Mouse (Mus musculus) lung, postnatal 36 days (tissue): ENCODE measurements around the gene Ttc27.

ENCODE experiments used
- DNase-seq: peaks from one replicate; pipeline ENCODE4 v3.0.0; 2022; ENCODE audit warnings: mixed read lengths

Gene Ttc27

GRCm38 (mm10) chr17:74843486-74843885 lies 126.0 kb downstream of the Ttc27 start:
- no peak for DNase-seq

- peak; percentile 64 for DNase-seq
Observed at GRCm38 (mm10) chr17:74846031-74846891, 128.7 kb downstream of the Ttc27 start.

DNA sequence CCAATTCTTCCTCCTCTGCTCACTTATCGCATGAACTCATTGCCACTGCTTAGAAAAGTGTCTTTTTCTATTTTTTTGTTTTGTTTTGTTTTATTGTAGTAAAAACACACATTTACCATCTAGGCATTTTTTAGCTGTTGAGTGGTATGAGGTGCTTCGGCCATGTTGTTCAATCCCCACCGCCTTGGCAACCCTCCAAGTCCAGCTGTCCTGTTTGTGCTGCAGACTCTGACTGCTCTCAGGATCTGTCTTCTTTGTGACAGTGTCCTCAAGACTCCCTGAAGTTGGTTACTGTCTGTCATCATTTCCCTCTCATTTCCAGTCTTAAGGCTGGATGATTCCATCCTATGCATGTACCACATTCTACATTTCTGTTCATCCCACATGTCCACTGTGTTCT lies 132.7 kb downstream of the Ttc27 start:
- DNase-seq = no peak

DNA sequence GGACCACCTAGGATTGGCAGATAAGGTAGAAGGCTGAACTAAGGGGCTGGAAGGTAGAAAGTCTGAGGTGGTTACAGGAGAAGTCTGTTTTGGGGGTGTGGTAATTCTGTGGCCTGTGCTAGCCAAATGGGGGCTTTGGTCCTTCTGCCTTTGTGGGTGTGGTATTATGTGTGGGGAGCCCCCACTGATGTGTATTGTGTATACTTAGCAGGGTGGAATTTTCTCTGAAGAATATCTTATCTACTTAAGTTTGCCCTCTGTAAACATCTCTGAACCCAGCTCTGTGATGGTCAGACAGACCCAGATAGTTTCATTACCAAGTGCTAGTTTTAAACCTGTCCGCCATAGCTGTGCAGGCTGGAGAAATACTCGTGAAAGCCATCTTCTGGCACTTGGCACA lies 141.8 kb downstream of the Ttc27 start:
- no peak for DNase-seq

DNA sequence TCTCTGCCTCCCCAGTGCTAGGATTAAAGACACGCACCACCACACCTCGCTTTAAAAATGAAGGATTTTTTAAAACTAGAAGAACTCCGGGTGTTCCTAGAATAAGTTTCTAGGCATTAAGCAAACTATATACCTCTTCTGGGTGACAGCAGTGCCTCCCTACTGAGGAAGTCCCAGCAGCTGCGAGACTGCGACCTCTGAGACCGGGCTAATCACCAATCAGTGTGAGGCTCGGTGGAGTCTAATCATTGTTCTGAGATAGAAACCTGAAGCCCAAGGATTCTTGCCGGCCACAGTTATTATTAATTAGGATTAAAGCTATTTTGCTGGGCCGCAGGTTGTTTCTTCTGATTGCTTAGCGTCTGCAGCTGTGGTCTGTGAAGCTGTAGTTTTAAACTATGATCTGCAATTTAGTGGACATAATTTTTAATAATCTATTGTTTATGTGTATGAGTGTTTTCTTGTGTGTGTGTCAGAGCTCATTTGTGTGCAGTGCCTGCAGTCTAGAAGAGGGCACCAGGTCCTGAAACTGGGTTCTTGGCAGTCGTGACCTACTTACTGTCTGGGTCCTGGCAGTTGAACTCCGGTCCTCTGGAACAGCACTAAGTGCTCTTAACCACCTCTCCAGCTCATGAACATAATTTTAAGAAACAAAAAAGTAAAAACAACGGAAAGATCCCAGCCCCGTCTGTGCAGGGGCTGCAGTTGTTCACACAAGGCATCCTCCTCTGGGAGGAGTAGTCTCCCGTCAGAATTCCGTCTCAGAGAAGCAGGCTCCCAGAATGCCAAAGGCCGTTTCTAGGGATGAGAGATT lies 142.9 kb downstream of the Ttc27 start:
- DNase-seq = no peak

DNA sequence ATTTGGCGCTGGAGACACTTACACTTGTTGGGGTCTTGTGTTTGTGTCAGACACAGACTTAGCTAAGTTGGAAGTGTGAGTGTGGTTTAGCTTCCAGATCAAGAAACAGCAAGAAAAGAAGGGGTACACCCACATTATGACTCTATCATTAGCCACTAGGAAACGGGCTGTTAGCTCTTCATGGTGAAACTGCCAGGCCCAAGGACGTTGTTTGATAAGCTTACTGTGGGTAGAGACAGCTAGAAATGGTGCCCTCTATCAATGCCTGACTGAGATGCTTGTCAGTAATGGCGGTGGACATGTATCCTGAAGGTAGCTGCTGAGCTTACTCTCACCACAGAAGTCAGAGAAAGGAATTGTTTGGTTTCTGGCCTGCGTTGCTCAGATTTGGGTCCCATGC lies 146.3 kb downstream of the Ttc27 start:
- no peak for DNase-seq

DNA sequence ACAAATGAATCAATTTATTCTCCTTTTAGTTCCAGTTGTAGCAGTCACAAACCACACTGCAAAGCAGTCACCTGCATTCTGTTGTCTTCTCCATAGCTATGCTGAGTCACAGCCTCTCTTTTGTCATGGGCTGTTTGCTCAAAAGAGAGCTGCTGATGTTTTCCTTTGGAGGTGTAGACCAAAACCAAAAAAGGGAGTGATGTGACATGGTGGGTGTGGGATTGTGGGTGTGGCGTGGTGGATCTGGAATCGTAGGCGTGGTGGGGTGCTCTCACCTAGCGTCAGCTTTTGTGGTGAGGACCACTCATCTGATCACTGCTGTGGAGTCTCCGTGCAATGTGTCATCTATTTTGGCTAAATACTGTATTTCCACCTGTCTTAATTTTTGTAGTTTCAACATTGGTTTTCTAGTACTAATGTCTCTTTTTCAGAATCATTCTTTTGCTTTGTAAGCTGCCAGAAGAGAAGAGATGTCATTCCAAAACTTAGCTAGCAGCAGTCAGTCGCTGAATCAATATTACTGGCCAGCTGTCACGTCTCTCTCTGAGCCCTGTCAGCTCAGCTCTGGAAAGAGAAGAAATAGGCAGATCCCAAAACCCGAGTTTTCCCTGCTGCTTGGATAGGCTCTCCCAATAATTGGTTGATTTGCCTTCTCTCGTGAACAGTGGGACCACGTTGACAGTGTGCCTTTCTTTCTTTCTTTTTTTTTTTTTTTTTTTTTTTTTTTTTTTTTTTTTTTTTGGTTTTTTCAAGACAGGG lies 147.4 kb downstream of the Ttc27 start:
- DNase-seq = peak; percentile 21

- no peak for DNase-seq
Observed at GRCm38 (mm10) chr17:74865694-74866564, 148.4 kb downstream of the Ttc27 start.

DNA sequence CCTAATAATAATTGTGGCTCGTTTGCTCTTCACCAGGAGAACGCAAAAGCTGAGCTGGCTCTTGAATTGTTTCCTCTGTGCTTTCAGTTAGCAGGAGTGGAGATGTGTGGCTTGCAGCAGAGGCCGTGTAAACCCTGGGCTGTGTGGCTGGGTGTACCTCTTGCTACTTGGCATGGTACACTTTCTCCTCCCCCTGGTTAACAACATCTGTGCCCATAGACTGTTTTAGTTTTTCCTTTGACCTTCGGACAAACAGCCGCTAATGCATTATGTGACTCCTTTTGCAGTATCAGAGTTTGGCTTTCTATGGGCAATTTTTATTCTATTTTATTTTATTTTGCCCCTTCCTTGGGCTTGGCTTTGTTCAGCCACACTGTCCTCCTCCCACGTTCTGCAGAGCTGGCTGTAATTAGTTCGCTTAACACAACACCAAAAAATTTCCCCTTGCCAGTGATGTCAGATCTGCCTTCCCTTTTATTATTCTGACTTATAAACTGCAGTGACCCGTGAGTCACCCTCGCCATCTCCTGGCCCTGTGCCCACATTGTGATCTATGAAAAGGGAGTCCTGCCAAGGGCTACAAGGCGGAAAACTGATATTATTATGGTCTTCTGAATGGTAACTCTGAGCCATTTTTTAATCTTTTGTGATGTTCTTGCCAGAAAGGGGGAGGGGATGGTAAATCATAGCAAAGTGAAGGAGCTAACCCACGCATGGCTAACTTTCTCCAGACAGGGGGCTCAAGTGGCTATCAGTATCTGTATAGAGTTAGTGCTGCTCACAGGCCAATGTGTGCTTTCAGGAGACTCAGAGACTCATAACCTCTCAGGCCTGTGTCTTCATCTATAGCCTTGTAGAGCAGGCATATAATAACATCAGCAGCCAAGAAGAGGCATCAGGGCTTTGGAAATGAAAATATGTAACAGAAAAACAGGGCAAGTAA lies 149.3 kb downstream of the Ttc27 start:
- DNase-seq = peak; percentile 86

DNA sequence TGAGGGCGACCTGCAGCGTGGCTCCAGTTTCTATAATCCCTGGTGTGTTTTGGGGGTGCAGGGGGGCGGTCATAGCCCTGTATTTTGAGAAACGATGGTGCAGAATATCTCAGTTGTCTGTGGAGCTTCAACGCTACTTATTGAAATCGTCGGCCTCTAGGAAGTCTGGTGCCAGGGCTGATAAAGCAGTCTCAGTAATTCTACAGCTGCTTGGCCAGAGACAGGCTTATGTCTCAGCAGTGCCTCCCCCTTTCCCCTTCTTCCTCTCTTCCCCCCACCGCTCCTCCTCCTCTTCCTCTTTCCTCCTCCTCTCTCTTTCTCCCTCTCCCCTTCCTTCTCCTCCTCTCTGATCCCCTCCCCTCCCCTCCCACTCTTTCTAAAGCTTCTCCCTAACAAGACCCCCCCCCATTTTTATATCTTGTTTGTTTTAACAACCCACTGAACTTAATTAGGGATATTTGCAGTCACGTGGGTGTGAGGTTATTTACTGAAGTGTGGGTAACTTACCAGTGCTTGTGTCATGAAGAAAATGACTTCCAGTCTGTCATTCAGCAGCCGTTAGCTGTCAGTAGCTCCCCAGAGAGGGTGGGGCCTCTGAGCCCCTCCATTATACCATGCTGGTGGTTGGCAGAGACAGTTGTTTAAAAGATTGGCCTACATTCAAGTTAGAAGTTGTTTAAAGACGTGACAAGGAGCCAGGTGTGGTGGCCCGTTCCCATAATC lies 150.8 kb downstream of the Ttc27 start:
- no peak for DNase-seq

DNA sequence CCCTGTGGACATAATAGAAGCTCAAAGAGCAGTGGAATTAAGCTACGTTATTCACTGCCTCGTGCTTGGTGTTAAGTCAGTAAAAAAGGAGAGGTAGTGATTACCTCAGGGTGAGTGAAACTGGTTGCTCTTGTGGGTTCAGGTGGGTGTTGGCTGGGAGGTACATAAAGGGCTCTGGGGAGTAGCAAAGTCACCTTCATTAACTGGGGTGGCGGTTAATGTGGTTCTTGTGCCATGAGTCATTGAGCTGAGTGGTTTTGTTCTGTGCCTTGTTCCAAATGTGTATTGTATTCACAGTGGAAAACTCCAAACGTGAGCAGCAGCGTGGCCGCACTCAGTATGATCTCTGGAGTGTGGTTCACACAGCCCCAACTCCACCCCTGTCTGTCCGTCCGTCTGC lies 152.0 kb downstream of the Ttc27 start:
- DNase-seq = peak; percentile 23

DNA sequence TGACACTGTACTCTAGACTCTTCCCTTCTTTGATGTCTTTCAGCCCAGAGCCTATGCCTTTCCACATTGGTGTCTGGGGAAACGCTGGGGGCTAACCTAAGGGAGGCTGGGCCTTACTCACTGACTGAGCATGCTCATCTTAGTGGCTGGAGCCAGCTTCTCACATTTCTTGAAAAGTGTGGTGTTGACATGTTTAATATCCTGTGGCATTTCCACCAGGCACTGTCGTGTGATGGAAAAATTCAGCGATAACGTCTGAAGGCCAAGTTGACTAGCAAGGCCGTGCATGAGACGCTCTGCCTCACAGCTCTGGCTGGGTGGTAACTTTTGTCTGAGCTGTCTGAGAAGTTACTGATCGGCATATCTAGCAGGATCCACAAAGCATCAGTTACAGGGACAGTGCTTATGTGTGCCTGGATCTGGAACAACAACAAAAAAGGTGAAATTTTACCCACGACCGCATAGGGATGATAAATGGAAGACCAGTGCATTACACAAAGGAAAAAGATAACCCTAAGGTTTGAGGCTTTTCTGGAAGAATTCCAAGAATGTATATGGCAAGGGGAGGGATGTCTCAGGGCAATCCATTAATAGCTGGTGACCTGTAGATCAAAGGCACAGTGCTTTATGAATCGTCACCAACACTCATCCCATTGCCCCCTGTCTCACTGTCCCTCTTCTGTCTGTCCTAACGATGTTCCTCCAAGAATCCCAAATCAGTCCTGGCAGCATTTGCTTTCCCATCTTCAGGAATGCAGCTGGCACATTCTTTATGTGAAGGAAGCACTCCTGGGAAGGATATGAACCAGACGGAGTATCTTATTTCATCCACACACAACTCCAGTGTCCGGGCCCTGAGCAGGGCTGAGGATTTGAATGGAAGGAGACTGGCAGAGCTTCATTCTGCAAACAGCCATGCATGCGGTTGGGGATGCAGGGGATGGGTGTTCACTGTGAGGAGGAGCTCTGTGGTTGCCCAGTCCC lies 152.9 kb downstream of the Ttc27 start:
- no peak for DNase-seq

DNA sequence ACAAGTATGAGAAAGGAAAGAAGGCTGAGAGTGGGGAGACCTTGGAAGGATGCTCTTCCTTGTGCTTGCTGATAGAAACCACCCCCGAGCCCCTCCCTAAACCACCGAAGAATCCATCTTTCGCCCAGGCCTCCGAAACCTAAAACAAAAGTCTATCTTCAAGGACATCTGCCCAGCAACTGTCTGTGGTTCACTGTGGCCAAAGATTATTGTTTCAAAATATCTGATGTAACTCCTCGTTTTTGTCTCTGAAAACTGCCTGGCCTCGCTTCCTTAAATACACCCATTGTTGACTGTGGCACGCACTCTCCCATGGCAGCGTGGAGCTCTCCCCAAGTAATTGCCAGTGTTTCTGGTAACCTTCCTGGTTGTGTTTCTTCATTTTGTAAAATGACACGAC lies 155.0 kb downstream of the Ttc27 start:
- DNase-seq = no peak

DNA sequence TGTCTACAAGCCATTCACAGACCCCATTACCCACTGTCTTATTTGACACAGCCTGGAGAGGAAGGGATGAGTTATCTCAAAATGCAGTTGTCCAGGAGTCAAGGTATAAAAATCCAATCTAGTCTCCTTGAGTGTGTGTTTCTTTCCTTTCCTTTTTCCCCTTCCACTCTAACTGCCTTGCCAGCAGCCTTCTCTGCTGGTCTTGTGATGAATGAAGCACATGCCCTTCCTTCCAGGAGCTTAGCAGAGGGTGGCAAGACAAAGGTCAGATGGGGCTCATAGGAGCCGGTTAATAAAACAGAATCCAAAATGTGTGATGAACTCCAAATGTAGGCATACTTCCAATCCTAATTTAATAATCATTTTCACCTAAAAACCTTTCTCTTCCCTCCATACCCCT lies 156.2 kb downstream of the Ttc27 start:
- DNase-seq = no peak

- peak; percentile 33 for DNase-seq
Observed at GRCm38 (mm10) chr17:74875740-74876139, 158.2 kb downstream of the Ttc27 start.

- DNase-seq = no peak
Observed at GRCm38 (mm10) chr17:74876954-74877353, 159.4 kb downstream of the Ttc27 start.

GRCm38 (mm10) chr17:74879768-74880167 lies 162.2 kb downstream of the Ttc27 start:
- DNase-seq = no peak

GRCm38 (mm10) chr17:74887039-74887438 lies 169.5 kb downstream of the Ttc27 start:
- DNase-seq = no peak
